Mouse (Mus musculus): ENCODE data around the gene Syncrip. TPM values are rescaled to one million over a fixed set of nuclear protein-coding genes. Genes with fewer than 3 reads are reported as not detected.
"Not testable (repeated sequence)": the region's sequence is repeated elsewhere in the genome, so short reads cannot be mapped to it uniquely, and the experiment has no call there.

Syncrip gene
- polyA plus RNA-seq, 1 experiment from 2014 or later, result 67.1 TPM

DNA sequence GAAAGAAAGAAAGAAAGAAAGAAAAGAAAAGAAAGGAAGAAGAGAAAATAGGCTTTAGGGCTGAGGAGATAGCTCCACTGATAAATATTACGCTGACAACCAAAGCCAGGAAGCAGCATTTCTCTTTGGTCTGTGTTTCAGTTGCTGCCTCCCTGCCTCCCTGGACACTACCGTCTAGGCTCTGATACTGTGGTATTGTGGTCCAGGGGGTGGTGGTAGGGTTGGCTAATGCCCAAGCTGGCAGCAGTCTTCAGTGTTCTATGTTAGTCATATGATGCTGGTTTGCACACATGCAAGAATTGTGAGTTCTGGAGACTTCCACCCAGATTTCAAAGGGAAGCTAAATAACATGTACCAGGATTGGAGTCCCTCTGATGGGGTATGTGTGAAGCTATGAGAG is 17.7 kb upstream of the Syncrip start:
- H3K4me1 ChIP-seq (ENCODE audit: control insufficient read depth, insufficient read depth, low read depth, low read length), result no peaks in the 10 kb centered on the region
- no peak overlapping the region for H3K4me2 ChIP-seq (ENCODE audit: low read length)
- H3K27me3 ChIP-seq (replicated peaks; ENCODE audit: control insufficient read depth, insufficient read depth, low read length), result no peaks in the 10 kb centered on the region
- no peak for ATAC-seq
- H3K4me3 ChIP-seq (ENCODE audit: low read length), result no peak overlapping the region
- no peaks in the 10 kb centered on the region for H3K36me3 ChIP-seq (ENCODE audit: control insufficient read depth, insufficient read depth, low read length)
- WGBS, result 76% methylated on average over 2 of the region's 2 CpGs
- H3K9ac ChIP-seq (ENCODE audit: low read depth, low read length), result no peak overlapping the region
- no peaks in the 10 kb centered on the region for H3K9me3 ChIP-seq (ENCODE audit: control insufficient read depth, low read length)
- H3K27ac ChIP-seq (ENCODE audit: low read depth, low read length), result no peak overlapping the region

DNA sequence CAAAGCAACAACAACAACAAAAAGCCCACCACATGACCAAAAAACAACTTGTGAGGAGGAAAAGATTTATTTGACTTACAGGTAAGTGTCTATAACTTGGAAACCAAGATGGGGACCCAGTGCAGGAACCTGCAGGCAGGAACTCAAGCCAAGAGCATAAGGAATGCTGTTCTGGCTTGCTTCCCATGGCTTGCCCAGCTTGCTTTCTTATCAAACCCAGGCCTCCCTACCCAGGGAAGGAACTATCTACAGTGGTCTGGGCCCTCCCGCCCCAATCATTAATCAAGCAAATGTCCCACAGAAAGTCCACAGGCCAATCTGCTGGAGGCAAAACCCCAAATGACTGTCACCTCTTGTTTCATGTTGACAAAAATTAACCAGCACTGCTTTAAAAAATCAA is 10.1 kb upstream of the Syncrip start:
- WGBS, result 87% methylated on average over 1 of the region's 1 CpGs
- no peaks in the 10 kb centered on the region for H3K9me3 ChIP-seq (ENCODE audit: control insufficient read depth, low read length)

DNA sequence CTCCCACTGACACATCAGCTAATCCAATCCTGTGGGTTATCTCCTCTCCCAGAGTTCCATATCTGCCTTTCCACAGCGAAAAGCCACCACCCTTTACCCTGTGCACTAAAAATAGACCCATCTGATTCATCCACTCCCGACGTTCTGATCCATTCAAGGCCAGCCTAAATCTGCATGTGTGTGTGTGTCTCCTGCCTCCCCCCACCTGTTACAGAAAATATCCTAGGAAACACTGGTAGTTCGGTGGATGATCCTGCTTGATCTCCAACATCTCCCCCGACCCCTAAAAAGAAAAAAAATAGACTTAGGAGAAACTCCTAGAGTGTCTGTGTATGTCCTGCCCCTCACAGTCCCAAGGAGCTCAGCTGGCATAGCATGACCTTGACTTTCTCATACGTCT is 2.2 kb upstream of the Syncrip start:
- no peaks in the 10 kb centered on the region for H3K9me3 ChIP-seq (ENCODE audit: control insufficient read depth, low read length)
- no peak overlapping the region for H3K4me3 ChIP-seq (ENCODE audit: low read length)
- H3K4me1 ChIP-seq (ENCODE audit: control insufficient read depth, insufficient read depth, low read depth, low read length), result peaks cover 11% of the 10 kb centered on the region
- no peaks in the 10 kb centered on the region for H3K27me3 ChIP-seq (replicated peaks; ENCODE audit: control insufficient read depth, insufficient read depth, low read length)
- no peak for ATAC-seq
- no peak overlapping the region for H3K27ac ChIP-seq (ENCODE audit: low read depth, low read length)
- no peak overlapping the region for H3K4me2 ChIP-seq (ENCODE audit: low read length)
- WGBS, result 61% methylated on average over 6 of the region's 6 CpGs
- H3K36me3 ChIP-seq (ENCODE audit: control insufficient read depth, insufficient read depth, low read length), result no peaks in the 10 kb centered on the region
- H3K9ac ChIP-seq (ENCODE audit: low read depth, low read length), result no peak overlapping the region

More for the DNA sequence above, 10.1 kb upstream of the Syncrip start:
- Histone ChIP-seq H3K4me2 (ENCODE audit: low read length) (no peak overlapping the region), H3K27ac (ENCODE audit: low read depth, low read length) (no peak overlapping the region), H3K4me3 (ENCODE audit: low read length) (no peak overlapping the region), H3K4me1 (ENCODE audit: control insufficient read depth, insufficient read depth, low read depth, low read length) (no peaks in the 10 kb centered on the region), H3K9ac (ENCODE audit: low read depth, low read length) (no peak overlapping the region), H3K36me3 (ENCODE audit: control insufficient read depth, insufficient read depth, low read length) (no peaks in the 10 kb centered on the region), H3K27me3 (replicated peaks; ENCODE audit: control insufficient read depth, insufficient read depth, low read length) (no peaks in the 10 kb centered on the region)
- no peak for ATAC-seq

DNA sequence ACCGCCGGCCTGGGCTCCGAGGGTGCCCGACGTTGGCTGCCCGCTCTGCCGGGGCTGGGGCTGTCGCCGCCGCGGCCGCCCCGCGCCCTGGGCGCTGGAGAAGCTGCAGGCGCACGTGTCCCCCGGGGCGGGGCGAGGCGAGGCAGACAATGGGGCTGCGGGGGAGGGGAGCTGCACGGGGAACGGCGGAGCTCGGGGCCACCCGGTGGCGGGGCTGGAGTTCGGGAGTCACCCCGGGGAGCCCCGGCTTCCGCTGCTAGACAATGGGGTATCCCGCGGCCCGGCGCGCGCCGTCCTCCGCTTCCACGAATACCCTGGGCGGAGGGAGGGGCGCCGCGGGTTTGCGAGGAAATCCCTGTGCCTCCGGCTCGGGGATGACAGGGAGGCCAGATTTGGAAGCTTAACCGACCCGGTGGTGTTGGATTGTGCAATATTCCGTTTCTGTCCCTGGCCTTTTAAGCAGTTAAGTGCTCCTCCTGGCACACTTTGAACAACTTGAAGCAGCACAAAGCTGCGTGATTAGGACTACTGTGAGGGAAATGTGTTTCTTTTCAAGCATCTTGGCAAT is 539 bp upstream of the Syncrip start:
- under 1% methylated on average over 35 of the region's 52 CpGs for WGBS

DNA sequence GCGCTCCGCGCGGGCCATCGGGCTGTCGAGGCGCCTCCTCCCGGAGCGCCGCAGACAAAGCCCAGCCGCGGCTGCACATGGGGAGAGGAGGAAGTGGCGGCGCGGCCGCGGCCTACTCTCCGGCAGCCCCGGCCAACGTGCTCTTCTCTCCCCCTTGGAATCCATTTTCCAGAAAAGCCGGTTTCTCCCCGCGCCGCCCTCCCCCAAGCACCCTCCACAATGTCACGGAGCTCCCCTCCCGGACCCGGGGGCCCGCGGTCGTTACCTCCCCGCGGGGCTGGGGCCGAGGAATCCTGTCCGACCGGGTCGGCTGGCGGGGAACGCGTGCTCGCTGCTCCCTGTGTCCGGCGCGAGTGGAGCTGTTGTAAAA is 598 bp downstream of the Syncrip start:
- peak; percentile 15 for ATAC-seq
- H3K4me1 ChIP-seq (ENCODE audit: control insufficient read depth, insufficient read depth, low read depth, low read length), result peaks cover 14% of the 10 kb centered on the region

More for the DNA sequence above, 539 bp upstream of the Syncrip start:
- Histone ChIP-seq H3K36me3 (ENCODE audit: control insufficient read depth, insufficient read depth, low read length) (no peaks in the 10 kb centered on the region), H3K9ac (ENCODE audit: low read depth, low read length) (peak overlapping the region; percentile 94), H3K4me3 (ENCODE audit: low read length) (peak overlapping the region; percentile 89), H3K4me1 (ENCODE audit: control insufficient read depth, insufficient read depth, low read depth, low read length) (peaks cover 14% of the 10 kb centered on the region), H3K27me3 (replicated peaks; ENCODE audit: control insufficient read depth, insufficient read depth, low read length) (no peaks in the 10 kb centered on the region), H3K4me2 (ENCODE audit: low read length) (peak overlapping the region; percentile 71), H3K27ac (ENCODE audit: low read depth, low read length) (peak overlapping the region; percentile 100), H3K9me3 (ENCODE audit: control insufficient read depth, low read length) (no peaks in the 10 kb centered on the region)
- no peak for ATAC-seq

DNA sequence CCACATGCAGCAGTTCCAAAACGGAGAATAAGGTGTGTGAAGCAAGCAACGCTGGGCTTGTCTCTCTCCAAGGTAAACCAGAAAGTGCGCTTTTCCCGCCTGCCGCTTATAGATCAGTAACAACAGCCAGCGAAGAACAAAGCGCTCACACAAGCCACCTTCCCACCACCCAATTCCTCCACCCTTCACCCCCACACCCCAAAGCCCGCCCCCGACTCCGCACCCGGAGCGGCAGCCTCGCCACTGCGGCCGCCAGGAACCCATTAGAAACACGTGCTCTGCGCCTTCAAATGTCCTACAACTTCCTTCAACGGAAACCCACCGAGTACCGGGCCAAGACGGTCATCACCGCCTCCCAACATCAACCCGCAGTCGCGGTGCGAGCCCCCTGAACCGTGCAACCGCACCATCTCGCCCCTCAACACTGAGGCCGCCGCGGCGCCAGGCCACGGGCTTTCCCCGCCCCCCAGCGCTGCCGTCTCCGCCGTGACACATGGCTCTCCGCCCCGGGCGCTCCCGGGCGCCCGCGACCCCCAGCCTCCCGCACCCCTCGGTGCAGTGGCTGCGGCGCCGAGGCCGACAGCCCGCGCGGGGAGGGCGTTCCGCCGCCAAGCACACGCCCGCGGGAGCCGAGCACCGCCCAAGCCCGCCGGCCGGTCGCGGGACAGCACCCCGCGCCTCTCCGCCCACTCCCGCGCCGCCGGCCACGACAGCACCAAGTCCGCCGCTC is 1.1 kb downstream of the Syncrip start:
- peak; percentile 4 for ATAC-seq
- Histone ChIP-seq H3K9me3 (ENCODE audit: control insufficient read depth, low read length) (no peaks in the 10 kb centered on the region), H3K4me1 (ENCODE audit: control insufficient read depth, insufficient read depth, low read depth, low read length) (peaks cover 14% of the 10 kb centered on the region), H3K4me3 (ENCODE audit: low read length) (peak overlapping the region; percentile 89), H3K36me3 (ENCODE audit: control insufficient read depth, insufficient read depth, low read length) (peaks cover under 1% of the 10 kb centered on the region), H3K27ac (ENCODE audit: low read depth, low read length) (peak overlapping the region; percentile 100), H3K9ac (ENCODE audit: low read depth, low read length) (peak overlapping the region; percentile 98), H3K27me3 (replicated peaks; ENCODE audit: control insufficient read depth, insufficient read depth, low read length) (no peaks in the 10 kb centered on the region), H3K4me2 (ENCODE audit: low read length) (peak overlapping the region; percentile 65)
- WGBS, result under 1% methylated on average over 58 of the region's 78 CpGs

More for the DNA sequence above, 598 bp downstream of the Syncrip start:
- Histone ChIP-seq H3K4me3 (ENCODE audit: low read length) (peak overlapping the region; percentile 89), H3K9me3 (ENCODE audit: control insufficient read depth, low read length) (no peaks in the 10 kb centered on the region), H3K27me3 (replicated peaks; ENCODE audit: control insufficient read depth, insufficient read depth, low read length) (no peaks in the 10 kb centered on the region), H3K36me3 (ENCODE audit: control insufficient read depth, insufficient read depth, low read length) (no peaks in the 10 kb centered on the region), H3K9ac (ENCODE audit: low read depth, low read length) (peak overlapping the region; percentile 98), H3K4me2 (ENCODE audit: low read length) (peak overlapping the region; percentile 65; the same call in 1 of the 2 replicates), H3K27ac (ENCODE audit: low read depth, low read length) (peak overlapping the region; percentile 100)
- under 1% methylated on average over 23 of the region's 43 CpGs for WGBS

DNA sequence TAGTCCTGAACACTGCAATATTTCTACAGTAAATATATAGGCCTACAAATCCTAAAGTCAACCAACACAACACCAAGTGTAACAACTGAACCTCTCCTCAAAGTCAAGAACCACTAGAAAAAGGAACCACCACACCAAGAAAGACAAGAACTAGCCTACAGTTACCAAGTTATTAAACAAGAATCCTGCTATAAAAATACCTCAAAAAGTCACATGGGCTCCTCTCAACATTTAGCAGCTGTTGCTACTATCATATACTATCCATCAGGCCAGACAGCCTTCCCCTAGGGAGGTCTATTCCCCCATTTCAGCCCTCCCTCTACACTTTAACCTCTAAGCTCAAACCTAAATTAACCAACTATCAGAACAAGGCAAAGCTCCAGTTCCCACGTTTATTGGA is 2.3 kb downstream of the Syncrip start:
- no peaks in the 10 kb centered on the region for H3K27me3 ChIP-seq (replicated peaks; ENCODE audit: control insufficient read depth, insufficient read depth, low read length)
- peak overlapping the region; percentile 65 for H3K4me2 ChIP-seq (ENCODE audit: low read length)
- H3K36me3 ChIP-seq (ENCODE audit: control insufficient read depth, insufficient read depth, low read length), result peaks cover 3% of the 10 kb centered on the region
- H3K4me3 ChIP-seq (ENCODE audit: low read length), result peak overlapping the region; percentile 89
- H3K9ac ChIP-seq (ENCODE audit: low read depth, low read length), result peak overlapping the region; percentile 15
- no peaks in the 10 kb centered on the region for H3K9me3 ChIP-seq (ENCODE audit: control insufficient read depth, low read length)
- ATAC-seq, result no peak
- WGBS, result 5% methylated on average over 1 of the region's 1 CpGs
- H3K27ac ChIP-seq (ENCODE audit: low read depth, low read length), result no peak overlapping the region
- peaks cover 14% of the 10 kb centered on the region for H3K4me1 ChIP-seq (ENCODE audit: control insufficient read depth, insufficient read depth, low read depth, low read length)

DNA sequence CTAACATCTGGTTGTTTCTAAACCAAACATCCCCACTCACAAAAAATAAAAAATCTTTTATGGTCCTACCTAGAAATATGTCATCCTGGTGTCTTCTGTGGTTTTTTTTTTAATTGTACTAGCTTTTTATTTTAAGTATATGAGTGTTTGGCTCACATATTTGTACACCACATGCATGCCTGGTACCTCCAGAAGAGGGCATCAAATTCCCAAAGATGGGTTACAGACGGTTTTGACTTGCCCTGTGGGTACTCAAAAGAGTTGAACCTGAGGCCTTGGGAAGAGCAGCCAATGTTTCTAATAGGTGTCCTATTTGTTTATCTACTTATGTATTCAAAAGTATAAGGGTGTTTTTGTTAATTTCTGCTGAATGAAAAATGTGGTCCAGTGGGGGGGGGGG is 6.2 kb downstream of the Syncrip start:
- Histone ChIP-seq H3K4me1 (ENCODE audit: control insufficient read depth, insufficient read depth, low read depth, low read length) (peaks cover 11% of the 10 kb centered on the region), H3K9ac (ENCODE audit: low read depth, low read length) (no peak overlapping the region), H3K4me3 (ENCODE audit: low read length) (no peak overlapping the region), H3K36me3 (ENCODE audit: control insufficient read depth, insufficient read depth, low read length) (peaks cover 23% of the 10 kb centered on the region), H3K9me3 (ENCODE audit: control insufficient read depth, low read length) (no peaks in the 10 kb centered on the region), H3K27me3 (replicated peaks; ENCODE audit: control insufficient read depth, insufficient read depth, low read length) (no peaks in the 10 kb centered on the region), H3K27ac (ENCODE audit: low read depth, low read length) (no peak overlapping the region), H3K4me2 (ENCODE audit: low read length) (no peak overlapping the region)
- 18% methylated on average over 1 of the region's 1 CpGs for WGBS
- ATAC-seq, result no peak

DNA sequence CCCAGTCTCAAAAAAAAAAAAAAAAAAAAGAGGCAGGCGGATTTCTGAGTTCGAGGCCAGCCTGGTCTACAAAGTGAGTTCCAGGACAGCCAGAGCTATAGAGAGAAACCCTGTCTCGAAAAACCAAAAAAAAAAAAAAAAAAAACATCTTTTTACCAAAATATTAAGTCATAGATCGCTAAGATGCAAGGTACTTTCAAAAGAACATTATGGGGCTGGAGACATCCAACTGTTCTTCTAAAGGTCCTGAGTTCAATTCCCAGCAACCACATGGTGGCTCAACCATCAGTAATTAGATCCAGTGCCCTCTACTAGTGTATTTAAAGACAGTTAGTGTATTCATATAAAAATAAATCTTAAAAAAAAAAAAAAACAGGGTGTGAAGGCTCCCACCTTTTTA is 21.4 kb downstream of the Syncrip start:
- H3K4me2 ChIP-seq (ENCODE audit: low read length); H3K27me3 ChIP-seq (replicated peaks; ENCODE audit: control insufficient read depth, insufficient read depth, low read length); H3K4me1 ChIP-seq (ENCODE audit: control insufficient read depth, insufficient read depth, low read depth, low read length); H3K9me3 ChIP-seq (ENCODE audit: control insufficient read depth, low read length); H3K9ac ChIP-seq (ENCODE audit: low read depth, low read length); ATAC-seq; H3K27ac ChIP-seq (ENCODE audit: low read depth, low read length); H3K4me3 ChIP-seq (ENCODE audit: low read length): not testable (repeated sequence)
- peaks cover 17% of the 10 kb centered on the region for H3K36me3 ChIP-seq (ENCODE audit: control insufficient read depth, insufficient read depth, low read length)
- 90% methylated on average over 4 of the region's 4 CpGs for WGBS
